Mouse (Mus musculus) monocyte, adult 2 months (primary cell): ENCODE results near the gene Zfp185.
A peak's percentile ranks its signal among the peaks of the same experiment; 100 is the strongest.

Experiments
- DNase-seq, 2 experiments: peaks; one replicate each; pipeline ENCODE4 v3.0.0; 2022; ENCODE audit warnings: low spot score in 2 of 2, low read depth in 1 of 2

Zfp185 gene

DNA sequence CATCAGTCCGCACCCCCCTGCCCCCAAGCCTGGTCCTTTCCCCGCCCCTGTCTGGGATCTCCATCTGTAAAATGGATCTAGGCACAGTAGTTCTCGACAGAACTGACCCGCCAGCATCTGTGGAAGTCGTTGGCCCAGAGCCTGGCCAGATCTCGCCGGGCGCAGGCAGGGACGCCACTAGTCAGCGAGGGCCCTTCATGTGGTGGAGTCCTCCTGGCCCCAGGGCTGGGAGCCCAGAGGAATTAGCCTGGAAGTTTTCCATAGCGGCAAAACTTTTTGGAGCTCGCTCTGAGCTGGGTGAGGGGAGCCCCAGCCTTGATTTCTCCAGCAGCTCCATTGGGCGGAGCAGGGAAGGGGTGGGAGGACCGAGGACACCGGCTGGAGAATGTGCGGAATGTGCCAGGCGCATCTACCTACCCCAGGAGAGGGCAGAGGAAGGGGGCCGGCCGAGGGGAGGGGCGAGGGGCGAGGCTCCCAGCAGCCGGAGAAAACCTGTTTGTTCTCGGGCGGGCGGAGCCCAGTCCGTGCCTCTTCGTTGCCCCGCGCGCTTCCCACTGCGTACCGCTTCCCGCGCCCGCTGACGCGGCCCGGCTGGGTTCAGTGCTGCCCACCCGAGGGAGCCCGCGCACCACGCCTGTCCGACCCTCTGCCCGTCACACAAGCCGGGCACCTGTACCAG lies at the start of gene Zfp185:
TSS of gene Zfp185 (plus strand) at position 499 of the 679 bp plus-strand sequence.
- DNase-seq, result no peak

DNA sequence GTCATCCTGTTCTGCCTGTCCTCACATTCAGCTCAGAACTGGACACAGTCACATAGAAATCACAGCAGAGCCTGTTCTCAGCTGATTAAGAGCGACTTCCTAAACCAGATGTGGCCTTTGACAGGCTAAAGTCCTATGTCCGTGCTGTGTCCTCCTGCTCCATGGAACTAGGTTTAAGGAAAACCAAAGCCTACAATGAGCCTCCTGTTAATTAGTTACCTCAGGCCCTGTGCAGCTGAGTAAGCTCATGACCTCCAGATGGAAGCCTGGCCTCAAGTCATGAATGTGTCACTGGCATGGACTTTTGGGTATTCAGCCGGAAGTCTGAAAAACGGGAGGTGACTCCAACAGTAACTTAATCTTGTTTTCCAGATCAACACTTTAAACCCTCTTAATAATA lies 33.7 kb upstream of the Zfp185 start:
- no peak for DNase-seq

DNA sequence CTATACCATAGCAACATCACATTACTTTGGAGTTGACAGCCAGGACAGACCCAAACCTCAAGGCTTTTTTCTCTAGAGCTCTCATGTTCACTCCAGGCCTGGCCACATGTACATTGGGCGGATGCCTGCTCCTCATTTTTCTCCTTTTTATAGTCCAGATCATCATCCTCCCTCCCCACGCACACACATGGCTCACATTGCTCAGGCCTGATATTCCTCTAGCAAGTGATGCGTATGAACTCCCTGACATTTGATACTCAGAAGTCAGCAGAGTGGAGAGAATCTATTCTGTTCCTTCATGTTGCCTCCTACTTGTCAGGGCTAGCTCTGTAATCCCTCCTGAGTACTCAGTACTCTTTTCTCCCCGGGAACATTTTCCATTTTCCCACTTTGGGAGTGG lies 30.7 kb upstream of the Zfp185 start:
- no peak for DNase-seq

DNA sequence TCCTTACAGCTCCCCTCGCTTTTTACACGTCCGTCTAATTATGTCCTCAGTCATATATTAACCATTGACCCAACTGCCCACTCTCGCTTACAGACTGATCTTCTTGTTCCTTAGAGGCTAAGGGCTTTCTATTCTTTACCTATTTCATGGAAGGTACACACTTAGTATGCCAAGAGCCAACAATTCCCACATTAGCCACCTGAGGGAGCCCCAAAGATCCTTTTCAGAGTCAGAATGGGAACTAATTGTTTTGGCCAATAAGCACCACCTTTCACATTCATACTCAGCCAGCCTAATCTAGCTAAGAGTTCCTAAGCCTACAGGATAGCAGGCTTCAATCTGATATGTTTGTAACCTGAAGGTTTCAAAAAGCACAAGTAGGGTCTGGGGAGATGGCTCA lies 26.7 kb upstream of the Zfp185 start:
- no peak for DNase-seq

DNA sequence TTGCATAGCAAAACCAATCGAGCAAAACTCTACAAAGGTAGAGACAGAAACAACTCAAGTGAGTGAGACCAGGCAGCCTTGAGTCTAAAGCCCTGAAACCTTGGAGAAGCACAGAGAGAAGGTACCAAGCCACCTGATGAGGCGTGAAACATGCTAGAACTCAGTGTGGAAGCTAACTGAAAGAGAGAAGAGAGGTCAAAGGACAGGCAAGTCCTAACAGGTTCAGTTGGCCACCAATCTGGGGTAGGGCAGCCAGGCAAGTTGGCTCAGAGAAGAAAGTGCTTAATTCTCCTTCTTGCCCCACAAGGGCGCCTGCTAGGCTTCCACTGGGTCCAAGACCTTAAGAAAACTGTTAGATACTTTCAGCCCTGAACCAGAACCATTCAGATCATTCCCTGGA lies 25.6 kb upstream of the Zfp185 start:
- DNase-seq, result no peak

DNA sequence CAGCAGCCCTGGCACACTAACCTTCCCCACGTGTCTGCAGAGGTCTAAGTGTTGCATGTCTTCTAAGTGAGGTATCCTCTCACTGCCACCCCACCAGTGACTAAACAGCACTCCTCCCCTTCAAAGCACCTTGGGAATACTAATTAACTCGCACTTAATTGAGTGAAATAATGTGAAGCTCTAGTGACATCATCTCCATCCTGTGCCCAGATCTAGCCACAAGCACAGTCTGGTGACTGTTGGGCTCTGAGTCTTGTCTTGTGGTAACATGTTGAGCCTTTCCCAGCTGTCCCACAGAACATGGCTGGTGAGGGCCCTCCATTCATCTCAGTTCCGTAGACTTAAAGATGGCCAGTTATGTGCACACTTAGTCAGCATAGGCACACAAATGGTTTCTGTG lies 24.4 kb upstream of the Zfp185 start:
- no peak for DNase-seq

DNA sequence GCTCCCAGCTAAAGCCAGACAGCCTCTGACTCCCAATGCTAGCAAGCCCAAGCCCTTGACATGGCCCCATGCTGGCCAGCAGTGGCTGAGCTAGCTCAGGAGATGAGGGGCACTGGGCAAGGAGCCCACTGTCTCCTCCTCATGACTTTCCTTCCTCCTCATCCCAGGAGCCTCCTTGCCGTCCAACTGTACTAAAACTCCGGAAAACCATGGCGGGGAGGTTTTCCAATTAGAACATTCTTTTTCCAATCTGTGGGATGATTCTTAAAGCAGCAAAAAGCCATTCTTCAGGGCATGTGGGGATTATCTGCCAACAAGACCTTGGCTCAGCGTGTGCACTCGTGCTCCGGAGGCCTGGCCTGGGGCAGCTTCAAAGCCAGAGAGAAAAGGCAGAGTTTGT lies 4.3 kb upstream of the Zfp185 start:
- no peak for DNase-seq

DNA sequence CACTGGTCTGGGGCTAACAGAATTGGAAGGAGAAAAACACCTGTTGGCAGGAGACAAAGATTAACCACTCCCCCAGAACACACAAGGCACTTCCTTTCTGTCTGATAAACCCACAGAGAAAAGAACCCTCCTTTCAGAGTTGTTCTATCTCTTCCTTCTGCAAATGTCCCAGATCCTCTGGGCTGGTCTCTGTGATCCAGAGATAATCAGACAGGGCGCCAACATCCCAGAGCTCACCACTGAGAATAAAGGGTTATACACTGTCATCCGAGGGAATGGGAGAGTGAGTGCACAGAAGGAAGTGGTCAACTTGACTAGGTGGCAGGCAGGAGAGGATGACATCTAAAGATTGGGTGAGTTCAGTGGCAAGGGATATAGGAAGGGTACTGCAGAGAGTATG lies 1.5 kb upstream of the Zfp185 start:
- no peak for DNase-seq

DNA sequence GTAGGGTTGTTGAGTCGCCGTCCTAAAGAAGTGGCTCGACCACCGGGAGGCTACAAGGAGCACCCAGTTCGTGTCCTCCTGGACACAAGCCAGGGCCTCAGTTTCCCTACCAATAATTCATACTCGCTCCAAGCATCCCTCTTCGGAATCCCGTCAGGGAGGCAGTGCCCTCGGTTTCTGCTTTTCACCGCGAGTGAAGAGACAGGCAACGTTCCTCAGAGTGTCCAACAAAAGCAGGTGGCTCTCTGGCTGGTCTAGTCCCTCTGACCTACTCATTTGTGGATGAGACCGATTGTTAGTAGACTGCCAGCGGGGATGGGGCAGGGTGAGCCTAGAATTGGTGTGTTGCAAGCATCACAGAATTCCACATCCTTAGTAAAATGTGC lies 374 bp downstream of the Zfp185 start:
- no peak for DNase-seq

DNA sequence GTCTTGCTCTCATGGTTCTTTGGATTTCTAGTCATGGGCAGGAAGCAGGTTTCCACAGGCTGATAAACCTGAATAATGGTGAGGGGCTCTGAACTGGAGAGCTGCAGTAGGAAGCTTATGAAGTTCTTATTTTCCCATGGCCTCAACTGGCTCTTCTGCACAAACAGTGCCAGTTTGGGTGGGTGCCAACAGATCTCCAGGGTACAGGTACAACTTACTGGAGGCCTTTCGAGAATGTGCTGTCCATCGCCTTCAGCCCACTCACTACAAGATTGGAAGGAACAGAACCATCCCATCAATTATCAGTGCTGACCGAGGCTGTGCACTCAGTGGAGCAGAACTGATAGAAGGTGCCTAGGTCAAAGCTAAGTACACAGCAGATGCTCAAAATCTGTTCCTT lies 1.3 kb downstream of the Zfp185 start:
- DNase-seq, result no peak

DNA sequence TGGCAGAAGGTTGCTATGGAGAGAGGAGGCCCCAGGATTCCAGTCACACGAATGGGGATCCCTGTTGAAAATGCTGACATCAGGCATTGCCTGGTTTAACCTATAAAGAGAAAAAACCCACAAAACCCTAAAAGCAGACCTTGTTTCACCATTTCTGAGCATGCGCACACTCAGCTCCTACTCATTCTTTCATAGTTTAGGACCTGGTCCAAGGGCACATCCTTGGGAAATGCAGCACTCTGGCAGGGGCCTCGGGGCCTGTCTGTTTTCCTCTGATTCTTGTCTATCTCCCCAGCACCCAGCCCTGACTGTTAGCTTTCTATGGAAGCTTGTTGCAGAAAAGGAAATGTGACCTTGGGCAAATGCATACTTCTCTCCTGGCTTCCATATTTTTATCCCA lies 3.4 kb downstream of the Zfp185 start:
- DNase-seq, result no peak

DNA sequence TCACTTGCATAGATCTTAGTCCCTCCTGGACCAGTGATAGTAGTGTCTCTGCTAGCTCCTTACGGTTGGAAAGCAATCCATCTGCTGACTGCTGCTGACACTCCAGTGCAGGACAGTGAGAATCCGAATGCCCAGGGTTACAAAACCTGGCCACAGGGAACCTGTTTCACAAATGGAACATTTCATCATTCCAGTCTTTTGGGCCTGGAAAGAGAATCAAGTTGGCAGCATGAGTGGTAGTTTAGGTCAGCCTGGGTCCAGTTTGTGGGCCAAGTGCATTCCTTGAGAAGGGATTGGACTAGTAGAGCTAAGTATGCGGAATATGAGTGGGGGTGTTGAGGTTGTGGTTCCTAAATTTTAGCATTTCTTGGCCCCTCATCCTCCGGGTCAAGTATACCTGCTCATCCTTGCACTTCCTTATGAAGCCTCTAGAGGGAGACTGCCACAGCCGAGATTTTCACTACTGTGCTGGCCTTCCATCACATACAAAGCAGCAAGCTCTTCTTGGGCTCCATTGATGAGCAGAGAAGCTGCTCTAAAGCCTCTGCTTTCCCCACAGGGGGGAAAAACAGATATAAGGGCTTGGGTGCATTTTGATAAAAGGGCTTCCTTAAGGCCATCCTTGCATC lies 5.3 kb downstream of the Zfp185 start:
- no peak for DNase-seq

DNA sequence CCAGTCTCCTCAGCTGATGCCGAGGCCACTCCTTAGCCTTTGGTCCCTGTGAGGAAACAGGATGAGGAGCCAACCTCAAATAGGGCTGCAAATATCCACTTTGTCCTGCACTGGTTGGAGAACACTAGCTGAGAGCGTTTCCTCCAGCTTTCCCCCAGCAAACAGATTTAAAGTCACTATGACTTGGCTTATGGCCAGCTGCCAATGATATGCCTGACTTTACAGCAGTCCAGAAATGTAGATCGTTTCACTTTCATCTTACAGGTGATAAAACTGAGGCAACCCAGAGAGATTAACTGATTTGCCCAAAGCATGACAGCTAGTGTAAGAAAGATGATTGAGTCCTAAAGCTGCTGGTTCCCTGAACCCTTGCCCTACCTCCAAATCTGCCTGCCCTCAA lies 8.4 kb downstream of the Zfp185 start:
- DNase-seq, result no peak

DNA sequence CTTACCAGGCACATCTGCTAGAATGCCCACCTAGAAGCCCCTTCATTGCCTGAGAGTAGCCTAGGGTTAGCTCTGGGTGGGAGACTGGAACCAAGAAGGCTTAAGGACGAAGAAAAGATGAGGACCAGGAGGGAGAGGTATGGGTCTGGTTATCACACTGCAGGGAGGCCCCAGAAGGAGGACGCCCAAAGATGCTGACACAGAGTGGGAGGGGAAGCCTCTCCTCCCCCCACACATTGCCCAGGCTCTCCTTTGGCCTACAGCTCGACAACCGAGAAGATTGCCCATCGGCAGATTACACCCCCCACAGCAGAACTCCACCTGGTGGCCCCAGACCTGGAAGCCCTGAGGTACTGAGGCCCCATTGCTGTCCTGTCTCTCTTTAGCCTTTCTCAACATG lies 16.0 kb downstream of the Zfp185 start:
- no peak for DNase-seq

DNA sequence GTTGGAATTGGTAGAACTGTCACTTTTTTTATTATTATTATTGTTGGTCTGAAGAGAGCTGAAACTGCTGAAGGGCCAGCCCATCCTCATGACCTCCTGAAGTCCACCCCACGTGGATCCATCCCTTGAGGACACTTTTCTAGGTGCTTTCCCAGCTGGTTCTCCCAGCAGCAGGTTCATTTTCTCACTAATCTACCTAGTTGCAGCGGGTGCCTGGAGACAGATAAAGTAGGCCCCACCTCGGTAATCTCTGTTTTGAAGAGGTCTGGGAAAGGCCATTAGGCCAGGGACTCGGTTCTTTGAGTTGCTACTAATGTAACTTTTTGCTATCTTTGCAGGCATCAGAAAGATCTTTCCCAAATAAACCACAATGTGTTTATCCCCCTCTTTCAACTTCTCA lies 18.5 kb downstream of the Zfp185 start:
- DNase-seq, result no peak

DNA sequence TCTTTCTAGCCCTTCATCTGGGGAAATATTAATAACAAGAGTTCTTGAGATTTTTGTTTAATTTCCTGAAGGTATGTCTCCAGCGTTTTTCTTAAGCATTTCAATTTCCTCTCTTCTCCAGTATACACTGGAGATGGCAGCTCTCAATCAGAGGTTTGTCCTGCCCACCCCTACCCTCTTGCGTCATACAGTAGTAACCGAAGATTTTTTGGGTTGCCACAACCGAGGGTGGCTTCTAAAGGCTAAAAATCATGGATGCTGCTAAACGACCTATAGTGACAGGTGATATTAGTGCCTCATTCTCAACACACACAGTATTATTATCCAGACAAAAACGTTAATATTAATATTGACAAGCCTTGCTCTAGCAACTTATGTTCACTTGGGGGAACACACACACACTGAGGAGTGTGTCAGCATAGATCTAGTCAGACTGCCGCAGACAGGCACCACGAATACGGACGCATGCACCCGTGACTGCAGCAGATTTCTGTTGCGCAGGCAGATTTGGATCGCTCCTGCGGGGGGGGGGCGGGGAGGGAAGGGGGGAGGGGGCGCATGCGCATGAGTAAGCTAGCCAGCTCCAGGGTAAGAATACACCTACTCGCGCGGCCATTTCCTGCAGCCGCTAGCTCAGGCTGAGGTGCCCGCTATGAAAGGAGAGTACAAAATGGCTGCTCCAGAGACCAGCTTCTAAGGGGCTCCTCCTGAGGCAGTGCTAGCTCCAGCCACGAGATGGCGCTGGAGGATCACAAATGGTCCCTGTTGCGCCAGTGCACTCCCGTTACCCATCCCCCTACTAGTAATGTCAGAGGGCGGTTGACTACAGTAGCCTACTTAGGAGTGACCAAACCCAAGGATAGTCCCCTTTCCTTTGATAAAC lies 20.7 kb downstream of the Zfp185 start:
- DNase-seq, result peak; percentile 73 to 84

DNA sequence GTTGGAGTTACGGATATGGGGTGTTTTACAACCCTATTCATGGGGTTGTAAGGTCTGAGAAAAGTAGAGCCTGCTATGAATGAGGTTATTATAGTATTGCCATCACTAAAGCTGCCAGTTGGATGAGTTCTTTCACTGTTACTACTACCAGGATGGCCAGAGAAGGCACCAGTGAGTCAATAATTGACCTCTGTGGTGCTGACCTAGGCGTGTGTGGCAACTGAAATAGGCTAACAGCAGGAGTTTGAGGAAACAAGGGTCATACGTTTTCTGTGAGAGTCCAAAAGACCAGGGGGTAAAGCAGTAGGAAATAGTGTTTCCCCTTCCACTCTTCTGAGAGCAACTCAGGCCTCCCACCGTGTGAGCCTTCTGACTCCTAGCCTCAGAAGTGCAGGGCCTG lies 25.7 kb downstream of the Zfp185 start:
- DNase-seq, result no peak

DNA sequence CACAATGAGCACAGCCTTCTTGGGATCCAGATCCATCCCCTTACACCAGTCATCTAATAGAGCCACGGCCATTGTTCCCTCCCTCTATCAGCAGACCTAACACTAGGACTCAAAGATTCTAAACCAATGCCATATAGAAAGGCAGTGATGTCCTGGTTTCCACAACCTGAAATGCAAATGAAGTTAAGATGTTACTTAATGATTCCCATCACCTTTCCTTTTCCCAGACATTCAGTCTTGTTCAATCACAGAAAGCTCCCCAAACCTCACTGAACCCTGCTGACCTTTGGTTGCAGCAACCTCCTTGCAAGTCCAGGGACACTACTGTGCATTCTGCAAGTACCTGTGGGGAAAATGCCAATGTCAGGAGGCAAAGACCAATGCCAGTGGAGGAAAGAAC lies 49.9 kb downstream of the Zfp185 start, which contains the start of gene Pnma5:
TSS of gene Pnma5 (minus strand) at position 101 of the 400 bp plus-strand sequence.
- DNase-seq, result no peak

DNA sequence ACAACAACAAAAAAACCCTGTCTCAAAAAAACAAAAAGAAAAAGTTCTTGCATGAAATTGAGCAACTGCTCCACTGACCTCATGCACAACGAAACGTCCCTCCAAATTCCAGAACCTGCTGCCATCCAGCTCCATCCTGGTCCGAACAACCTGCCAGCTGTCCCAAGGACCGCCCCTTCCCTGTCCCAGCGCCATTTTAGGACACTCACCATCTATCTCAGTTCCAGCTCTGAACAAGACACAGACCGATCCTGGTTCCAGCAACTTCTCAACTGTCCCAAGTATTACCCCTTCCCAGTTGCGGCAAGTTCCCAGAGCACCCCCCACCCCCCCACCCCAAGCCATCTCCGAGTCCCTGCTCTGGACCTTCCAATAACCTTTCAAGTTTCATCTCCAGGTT lies 51.7 kb downstream of the Zfp185 start:
- DNase-seq, result no peak

DNA sequence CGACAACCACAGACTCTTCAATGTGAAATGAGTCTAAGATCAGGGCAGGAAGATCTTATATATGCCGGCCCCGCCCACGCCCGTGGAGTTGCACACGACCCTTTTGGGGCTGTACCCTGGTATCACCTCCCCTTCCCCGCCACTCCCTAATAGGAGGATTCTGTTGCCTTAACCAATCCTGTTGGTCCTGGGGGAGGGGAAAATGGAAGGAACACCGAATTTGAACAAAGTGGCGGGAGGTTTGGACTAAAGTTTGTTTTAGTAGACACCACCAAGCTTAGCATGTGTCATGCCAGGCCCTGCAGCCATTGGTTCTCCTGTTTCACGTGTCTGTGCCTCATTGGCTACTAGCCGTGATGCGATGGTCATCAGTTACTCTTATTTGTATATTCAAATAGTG lies 52.5 kb downstream of the Zfp185 start:
- DNase-seq, result no peak

DNA sequence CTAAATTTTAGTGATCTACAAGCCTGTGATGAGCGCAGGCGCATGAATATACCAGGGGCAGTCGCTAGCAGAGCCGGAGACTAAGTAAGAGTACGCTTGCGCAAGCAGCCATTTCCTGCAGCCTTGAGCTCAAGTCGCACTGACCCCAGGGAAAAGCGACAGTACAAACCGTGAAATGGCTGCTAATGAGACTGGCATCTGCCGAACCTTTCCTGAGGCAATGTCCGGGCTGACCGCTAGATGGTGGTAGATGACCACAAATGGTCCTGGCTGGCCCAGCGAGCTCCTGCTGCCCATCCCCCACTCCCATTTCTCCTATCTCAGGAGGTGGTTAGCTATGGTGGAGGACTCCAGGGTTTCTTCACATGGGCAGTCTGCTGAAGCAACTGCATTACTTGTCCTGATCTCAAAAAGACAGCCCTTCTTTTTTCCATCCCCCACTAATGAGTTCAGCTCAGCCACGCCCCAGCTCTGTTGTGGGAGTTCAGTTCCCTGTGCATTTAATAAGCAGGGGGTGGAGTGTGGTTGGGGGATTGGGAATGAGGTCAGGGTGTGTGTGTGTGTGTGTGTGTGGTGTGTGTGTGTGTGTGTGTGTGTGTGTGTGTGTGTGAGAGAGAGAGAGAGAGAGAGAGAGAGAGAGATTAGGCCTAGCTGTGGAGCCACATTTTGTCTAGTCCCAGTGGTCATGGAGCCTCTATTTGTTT lies 66.9 kb downstream of the Zfp185 start:
- peak; percentile 65 to 83 for DNase-seq

DNA sequence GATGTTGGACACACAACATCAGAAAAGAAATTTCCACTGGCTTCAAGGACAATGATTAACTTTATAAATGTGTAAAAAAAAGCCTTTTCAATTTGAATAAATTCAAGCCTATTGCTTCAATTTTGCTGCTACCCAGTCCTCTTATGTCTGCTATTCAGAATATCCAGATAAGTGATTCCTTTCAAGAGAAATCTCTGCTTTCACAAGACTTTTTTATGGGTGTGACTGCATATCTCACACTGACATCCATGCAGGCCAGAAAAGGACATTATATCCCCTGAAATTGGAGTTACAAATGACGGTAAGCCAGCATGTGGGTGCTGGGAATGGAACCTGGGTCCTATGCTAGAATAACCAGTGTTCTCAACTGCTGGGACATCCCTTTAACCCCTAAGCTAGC lies 74.4 kb downstream of the Zfp185 start:
- no peak for DNase-seq
